Mouse (Mus musculus): ENCODE results near the gene Casq1.
"Not testable (repeated sequence)": the region's sequence is repeated elsewhere in the genome, so short reads cannot be mapped to it uniquely, and the experiment has no call there.

Gene Casq1

DNA sequence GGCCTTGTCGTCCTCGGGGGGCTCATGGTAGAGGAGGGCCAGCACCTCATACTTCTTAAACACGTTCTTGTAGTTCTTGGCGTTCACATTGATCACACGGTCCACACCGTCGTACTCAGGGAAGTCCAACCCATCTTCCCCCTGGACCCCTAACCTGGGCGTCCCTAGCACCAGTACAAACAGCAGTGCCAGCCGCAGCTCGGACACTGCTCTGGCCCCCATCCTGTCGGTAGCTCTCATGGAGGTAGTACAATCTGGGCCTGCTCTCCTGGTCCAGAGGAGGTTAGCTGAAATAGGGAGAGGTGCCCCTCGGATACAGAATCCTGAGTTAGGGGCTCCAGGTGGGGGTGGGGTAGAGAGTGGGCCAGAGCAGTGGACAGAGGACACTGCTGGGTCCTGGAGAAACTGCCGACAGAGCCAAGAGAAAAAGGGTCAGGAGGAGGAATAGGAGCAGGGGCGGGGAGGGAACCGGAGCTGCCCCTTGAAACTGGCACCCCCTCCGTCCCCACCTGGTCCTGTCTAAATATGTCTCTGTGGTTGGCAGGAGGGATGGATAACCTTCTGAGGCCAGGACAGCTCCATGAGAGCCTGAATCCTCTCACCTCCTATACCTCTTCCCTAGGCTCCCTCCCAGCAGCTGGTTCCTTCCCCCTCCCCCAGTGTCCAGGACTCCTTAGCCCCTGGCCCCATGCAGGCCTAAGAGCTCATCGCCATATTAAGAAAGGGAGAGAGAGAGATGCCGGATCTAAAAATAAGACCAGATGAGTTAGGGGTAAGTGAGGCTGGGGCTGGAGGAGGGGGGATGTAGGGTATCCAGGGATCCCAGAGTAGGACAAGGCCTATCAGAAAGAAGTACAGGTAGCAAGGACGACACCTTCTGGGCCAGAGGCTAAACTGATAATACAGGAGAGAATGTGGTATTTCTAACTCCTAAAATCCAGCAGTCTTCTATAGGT lies at the start of gene Casq1:
TSS of gene Casq1 (minus strand) at position 418 of the 956 bp plus-strand sequence.
- no peak for DNase-seq (ENCODE audit: low spot score)

DNA sequence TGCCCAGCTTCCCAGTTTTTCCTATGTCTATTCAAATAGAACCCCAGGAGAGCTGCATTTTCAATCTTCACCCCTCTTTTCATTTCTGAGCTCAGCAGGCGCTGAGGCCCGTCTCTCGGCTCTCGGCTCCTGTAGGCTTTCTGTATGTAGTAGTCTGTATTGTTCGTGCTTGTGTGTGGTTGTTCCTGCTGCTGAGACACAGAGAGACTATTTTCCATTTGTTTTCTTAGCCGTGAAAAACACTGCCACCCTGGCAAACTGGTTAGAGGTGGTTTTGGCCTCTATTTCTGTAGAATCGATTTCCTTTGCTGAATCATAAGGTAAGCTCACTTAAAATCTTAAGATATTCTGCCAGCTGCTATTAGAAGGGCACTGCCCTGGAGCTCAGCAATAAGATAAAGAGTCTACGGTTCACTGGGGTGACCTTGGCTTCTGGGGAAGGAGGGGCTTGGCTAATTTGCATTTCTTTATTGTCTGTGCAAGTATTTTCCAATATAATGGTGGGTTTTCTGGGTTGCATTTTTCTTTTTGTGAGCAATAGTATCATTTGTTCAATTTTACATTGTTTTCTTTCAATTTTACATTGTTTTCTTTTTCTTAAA lies 41.9 kb upstream of the Casq1 start, which contains the start of gene Igsf8:
TSS of gene Igsf8 (plus strand) at position 165 of the 602 bp plus-strand sequence.
- DNase-seq (ENCODE audit: low spot score), result no peak

DNA sequence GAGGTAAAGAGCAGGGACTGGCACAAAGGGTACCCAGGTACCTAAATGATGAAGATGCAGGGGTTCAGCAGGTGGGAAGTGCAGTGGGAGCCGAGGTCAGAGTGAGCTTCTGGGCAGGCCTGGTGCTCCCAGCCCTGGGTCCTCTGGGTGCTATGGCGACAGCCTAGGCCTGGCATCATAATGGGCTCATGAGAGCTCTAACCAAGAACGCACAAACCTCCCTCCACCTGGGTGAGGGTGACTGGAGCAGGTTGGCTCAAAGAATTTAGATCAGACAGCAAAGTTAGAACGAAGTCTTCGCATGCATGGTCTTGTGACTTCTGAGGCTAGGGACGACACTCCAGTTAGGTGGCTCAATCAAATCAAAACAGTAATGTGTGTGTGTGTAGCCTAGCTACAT lies 38.6 kb upstream of the Casq1 start, which contains the start of gene Atp1a4:
TSS of gene Atp1a4 (minus strand) at position 101 of the 400 bp plus-strand sequence.
- DNase-seq (ENCODE audit: low spot score), result no peak

DNA sequence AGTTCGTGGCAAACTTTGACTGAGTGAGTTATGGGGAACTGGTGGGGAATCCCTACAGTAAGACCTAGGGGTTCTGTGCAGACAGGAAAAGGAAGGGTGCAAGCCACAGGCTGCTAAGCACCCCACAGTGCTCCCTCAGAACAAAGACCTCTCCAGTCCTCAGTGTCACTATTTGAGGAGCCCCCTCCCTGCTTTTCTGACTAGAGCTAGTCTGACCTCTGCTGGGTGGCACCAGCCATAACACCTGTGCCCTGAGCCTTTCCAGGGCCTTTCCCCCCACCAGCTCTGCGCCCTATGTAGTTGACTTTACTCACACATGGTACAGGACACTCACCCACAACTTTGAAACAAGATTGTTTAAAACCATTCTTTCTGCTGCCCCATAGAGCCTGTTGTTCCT lies 28.0 kb upstream of the Casq1 start:
- DNase-seq (ENCODE audit: low spot score), result no peak

DNA sequence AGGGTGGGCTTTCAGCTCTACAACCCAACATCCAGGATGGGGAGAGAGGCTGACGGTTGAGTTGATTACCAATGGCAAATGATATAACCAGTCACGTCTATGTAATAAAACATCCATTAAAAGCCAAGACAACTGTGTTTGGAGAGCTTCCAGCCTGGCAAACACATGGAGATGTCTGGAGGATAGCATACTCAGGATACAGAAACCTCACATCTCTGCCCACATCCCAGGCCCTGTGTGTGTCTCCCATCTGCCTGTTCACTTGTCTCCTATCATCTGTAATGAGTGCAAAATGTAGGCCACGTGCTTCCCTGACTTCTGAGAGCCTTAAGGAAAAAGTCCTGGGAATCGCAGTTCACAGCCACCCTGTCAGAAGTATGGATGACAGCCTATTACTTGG lies 27.5 kb upstream of the Casq1 start:
- DNase-seq (ENCODE audit: low spot score), result no peak

DNA sequence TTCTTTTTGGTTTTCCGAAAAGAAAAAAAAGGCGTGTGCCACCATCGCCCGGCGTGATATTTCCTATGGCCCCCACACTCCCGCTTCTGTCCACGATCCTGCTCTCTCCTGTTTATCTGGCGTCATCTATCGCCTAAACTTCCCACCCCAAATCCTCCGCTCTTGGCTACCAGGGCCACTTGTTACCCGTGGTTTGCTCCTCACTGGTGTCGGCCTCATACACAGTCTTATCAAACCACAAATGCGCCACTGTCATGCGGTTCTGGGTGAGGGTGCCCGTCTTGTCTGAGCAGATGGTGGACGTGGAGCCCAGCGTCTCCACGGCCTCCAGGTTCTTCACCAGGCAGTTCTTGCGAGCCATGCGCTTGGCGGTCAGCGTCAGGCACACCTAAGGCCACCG lies 25.0 kb upstream of the Casq1 start:
- not testable (repeated sequence) for DNase-seq (ENCODE audit: low spot score)

DNA sequence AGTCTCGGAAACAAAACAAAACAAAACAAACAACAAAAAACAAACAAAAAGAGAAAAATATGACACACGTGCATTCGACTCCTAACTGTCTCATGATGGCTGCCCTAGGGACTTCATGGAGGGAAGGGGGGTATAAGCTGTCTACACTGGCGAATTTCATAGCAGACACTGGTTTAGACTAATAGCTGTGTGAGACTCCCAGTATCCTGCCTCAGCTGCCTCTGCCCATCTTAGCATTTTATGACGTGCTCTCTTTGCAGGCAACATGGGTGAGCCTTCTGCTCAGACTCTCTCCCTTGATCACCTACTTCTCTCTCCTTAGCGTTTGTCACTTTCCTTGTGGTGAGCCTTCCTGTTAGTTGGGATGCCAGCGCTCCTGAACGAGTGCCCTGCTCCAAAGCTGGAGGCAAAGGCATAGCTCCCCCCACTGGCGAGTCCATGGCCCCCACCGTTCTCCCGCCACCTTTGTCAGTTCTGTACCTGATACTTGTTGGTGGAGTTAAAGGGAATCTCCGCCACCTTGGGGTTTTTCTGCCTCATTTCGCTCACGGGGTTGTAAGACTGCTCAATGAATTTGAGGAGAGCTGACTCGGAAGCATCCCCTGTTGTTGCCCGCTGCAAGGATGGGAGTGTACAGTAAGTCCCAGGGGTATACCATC lies 24.0 kb upstream of the Casq1 start:
- DNase-seq (ENCODE audit: low spot score), result no peak

DNA sequence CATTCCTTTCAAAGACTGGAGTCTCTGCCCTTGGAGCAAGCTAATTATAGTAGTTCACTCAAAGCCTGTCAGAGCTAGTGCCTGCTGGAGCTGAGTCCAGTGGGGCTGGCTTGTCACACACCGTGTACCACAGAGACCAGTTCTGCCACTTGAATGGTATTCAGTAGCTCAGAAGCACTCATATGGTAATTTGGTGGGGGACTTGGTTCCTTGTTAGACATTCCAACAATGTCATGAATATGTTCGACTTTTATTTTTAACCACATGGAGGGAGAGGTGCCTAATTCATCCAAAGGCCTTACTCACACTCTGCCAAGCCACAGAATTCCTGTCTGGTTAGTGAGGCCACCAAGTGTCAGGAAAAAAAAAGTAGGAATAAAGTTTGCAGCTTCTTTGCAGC lies 22.7 kb upstream of the Casq1 start:
- no peak for DNase-seq (ENCODE audit: low spot score)

DNA sequence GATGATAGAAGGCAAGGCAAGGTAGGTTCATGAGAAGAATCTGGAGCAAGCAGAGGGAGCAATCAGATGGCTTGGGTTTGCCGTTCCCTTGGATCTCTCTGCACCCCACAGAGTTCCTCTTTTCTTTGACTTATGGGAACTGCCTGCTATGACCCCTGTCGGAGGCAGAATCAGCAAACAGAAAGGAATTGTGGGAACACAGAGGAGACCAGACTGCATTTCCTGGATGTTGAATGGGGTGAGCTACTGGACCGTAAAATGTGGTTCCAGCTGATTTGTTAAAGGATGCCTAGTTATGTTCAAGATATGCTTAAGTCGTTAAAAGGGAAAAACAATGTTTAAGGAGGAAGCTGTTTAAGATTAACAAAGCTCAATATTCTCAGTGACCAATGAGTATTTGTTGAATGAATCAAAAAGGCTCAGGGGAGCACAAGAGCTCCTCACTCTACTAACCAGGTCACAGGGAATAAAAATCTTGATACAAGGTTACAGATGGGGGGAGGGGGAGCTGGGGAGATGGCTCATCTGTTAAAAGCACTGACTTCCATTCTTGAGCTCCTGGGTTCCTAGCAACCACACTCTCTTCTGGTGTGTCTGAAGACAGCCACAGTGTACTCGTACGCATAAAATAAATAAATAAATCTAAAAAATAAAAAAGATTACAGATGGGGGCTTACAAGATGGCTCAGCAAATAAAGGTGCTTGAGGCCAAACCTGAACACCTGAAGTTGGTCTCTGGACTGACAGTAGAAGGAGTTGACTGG lies 21.5 kb upstream of the Casq1 start:
- no peak for DNase-seq (ENCODE audit: low spot score)

DNA sequence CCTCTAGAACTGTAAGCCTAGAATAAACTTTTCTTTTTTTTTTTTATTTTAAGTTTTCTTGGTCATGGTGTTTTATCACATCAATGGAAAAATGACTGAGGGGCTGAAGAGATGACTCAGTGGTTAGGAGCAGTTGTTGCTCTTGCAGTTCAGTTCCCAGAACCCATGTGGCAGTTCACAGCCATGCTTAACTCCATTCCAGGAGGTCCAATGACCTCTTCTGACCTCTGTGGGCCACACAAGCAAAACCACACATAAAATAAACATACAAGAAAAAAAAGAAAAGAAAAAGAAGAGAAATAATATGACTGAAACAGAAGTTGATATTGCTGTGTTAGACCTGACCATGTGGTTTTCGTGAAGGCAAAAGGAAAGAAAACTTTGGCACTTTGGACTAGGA lies 9.5 kb upstream of the Casq1 start:
- no peak for DNase-seq (ENCODE audit: low spot score)

DNA sequence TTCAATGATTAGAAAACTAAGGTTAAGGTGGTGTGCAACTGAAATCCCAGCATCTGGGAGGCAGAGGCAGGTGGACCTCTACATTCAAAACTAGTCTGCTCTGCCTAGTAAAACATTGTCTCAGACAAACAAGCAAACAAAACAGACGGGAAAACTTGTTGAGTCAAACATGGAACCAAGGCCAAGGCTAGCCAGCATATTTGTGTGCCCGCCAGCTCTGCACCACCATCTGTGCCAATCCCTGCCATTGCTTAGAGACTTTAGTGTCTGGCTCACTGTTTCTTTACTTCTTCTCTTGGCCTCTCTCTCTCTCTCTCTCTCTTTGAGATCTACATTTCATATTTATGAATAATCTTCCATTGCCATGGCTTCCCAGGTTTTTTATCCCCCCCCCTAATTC lies 8.5 kb upstream of the Casq1 start:
- DNase-seq (ENCODE audit: low spot score), result no peak

DNA sequence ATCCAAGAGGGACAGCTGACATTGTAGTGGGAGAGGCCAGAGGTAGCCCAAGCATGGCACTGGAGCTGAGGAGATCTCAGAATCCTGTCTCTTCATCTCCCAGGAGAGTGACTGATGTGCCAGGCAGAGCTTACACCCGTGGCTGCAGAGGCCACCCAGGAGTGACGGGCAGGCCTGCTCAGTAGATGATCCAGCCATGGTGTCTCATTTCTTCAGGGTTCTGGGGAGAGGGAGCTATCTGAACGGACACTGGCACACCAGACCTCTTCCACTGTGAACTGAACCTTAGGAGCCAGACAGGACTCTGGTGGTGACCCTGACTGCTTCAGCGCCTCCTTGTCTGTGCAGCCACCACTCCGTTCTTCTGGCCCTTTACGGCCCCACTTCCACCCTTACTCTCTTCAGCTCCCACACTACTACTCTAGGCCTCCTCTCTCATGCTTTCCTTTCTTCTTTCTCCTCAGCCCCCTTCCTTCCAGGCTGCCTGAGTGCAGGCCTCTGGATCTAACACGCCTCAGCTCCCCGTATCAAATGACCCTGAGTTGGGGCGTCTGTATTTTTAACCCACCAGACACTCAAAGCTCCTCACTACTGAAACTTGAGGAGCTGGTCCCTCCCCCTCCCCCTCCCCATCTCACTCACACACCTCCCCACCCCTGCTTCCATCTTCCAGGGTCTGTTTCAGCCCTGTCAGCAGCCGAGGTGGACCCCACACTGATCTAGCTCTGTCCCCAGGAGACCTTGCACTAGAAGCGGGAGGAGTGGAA lies 1.8 kb upstream of the Casq1 start:
- no peak for DNase-seq (ENCODE audit: low spot score)

DNA sequence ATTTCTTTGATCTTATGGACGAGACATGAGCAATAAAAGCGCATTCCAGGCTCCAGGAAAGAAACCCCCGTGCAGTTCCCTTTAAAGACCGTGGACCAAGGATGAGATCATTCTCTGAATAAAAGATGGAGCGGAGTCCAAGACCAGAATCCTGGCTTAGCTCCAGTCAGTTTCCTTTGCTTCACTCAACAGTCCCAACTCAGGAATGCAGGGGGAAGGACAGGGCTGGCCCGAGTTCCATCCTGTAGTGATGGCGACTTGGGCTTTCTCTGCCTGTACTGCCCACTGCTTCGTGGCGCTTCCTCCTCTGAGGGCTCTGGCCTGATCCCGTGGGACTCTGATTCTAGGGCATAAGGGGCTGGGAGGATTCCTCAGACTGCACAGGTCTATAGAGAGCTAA lies 746 bp upstream of the Casq1 start:
- DNase-seq (ENCODE audit: low spot score), result no peak

DNA sequence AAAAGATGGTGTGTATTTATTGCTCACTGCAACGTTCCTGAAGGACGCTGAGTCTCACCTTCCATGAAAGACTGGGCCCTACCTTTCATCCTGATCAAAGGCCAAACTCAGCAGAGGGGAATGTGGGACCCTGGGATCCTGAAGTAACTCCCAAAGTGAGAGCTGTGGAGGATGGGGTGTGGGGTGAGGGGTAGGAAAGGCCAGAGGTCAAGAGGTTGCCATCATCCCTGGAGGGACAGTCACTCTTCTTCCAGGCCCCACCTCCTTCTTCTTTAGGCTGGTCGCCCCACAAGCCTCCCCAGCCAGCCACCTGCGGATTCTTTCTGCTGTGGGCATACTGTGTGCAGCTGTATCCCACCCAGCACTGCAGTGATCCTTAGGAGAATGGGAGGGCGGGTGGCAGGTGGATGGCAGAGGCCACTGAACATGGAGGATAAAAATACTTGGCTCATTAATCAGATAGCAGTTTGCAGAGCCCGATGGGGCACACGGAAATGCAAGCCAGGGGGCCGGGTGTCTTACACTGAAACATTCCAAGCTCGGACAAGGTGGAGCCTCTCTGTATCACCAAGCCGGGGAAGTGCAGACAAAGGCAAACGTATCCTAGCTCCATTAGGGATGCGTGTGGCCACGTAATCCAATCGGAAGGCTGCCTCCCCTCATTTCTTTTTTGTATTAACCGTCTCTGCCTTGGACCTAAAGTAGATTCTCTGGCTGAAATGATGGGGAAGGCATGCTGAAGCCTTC lies 1.3 kb downstream of the Casq1 start:
- DNase-seq (ENCODE audit: low spot score), result no peak

DNA sequence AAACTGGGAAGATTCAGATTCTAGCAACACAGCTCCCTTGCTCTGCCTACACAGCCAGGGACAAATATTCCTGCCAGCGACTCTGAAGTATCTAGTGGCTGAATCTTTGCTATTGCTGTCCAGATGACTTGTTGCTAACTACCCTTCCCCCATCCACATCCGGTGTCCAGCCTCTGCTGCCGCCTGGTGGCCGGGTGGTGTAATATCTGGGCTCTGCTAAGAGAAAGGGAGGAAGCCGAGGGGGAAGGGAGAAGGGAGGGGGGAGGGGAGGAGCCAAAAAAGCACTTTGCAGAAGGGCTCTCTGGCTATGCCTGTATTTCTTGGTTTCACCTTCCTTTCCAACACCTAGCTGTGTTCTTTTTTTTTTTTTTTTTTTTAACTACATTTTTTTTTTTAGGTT lies 2.5 kb downstream of the Casq1 start:
- peak; percentile 86 for DNase-seq (ENCODE audit: low spot score)

DNA sequence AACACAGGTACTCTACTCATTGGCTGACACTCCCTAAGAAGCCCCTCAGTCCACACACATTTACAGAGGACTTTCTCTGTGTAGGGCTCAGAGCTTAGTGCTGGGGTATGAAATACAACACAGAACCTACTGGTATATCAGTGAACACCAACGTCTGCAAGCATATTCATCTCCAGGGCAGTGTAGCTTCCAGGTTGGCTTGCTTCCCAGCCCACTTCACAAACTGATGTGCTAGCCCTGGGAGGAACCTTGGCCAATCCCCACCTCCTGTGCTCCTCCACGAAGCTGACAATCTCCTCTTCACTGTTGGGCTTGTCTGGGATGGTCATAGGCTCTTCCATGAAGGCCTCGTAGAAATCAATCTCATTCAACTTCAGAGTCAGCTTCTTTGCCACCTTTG lies 4.9 kb downstream of the Casq1 start:
- no peak for DNase-seq (ENCODE audit: low spot score)

DNA sequence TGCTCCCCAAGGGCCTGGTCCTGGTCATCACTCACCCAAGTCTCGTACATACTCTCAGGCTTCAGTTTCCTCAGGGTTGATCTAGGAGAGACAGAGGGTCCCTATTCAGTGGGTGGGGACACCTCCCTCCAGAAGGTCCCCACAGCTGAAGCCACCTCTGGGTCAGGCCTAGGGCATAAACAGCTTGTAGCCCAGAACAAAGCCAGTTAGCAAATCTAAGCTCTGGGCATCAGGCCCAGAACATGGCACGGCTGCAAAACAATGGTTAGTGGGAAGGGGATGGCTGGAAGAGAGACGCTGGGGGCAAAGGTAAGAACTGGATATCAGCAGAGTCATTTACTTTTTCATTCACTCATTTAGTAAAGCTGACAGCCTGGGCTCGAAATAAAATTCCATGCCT lies 5.9 kb downstream of the Casq1 start:
- DNase-seq (ENCODE audit: low spot score), result no peak

DNA sequence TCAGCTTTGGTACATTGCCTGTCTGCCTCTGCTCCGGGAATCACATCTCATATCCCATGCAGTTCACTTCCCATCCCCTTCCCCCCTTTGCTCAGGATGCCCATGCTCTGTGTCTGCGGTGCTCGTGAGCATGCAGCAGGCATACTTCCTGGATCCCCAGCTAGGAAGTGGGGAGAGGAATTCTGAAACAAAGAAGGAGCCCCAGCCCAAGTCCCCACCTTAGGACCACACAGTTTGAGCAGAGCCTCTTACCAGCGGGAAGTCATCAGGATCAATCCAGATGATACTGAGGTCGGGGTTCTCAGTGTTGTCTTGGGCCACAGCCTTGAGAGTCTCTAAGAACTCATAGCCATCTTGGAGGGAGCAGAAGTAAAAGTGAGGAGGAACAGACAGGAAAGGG lies 6.9 kb downstream of the Casq1 start:
- DNase-seq (ENCODE audit: low spot score), result no peak

DNA sequence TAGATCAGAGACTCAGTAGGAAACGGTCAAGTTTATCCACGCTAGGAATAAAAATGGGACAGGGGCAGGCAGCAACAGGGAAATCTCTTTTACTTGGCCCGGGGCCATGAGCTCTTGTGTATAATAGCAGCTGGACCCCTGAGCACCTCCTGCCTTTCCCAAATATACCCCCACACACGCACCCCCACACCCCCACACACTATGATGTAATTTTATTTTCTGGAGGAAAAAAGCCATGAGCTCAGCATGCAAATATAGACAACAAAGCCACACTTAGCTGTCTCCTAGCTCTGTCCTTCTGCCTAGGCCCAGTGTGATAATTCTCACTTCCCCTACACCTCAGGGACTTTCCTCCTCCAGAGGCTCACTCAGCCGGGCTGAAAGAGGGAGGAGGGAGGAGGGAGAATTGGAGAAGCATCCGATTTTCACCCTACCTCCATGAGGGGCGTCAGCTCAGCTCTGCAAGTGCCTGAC lies 12.5 kb downstream of the Casq1 start:
- no peak for DNase-seq (ENCODE audit: low spot score)

DNA sequence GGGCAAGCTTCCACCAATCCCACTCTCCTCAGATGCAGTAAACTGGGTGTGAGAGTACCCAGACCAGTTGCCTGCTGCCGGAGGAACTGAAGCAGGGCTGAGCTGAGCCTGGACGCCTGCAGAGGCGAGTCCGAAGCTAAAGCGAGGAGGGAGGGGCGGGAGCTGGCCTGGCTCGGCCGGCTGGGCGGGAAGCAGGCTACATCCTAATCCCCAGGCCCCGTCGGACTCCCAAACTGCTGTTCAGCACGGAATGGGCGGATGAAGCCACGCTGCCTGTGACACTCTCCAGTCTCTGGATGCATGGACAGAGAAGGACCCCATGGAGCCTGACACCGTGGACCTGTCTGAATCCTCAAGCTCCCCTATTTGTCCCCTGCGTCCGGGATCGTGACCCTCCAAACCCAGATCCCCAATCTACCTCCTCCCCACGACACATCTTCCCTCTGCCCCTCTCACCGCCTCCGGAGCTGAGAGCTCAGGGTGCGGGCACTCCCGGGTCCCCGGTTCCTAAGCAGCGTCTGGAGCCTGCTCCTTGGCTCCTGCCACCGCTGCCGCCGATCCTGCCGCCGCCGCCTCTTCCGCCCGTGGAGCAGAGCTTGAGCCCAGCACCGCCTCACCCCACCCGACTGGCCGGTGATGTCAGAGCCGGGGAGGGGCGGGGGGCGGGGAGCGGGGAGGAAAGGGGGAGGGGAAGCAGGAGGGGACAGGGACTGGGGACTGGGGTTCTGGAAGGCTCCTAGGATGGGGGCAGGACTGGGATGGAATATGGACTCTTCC lies 13.3 kb downstream of the Casq1 start, which contains the start of gene Pea15a:
TSS of gene Pea15a (minus strand) at position 664 of the 777 bp plus-strand sequence.
- DNase-seq (ENCODE audit: low spot score), result peak; percentile 78
